Mouse (Mus musculus) ovary, postnatal 36 days (tissue): ENCODE results near the gene Mapk1ip1l.

Experiments
- DNase-seq: peaks from one replicate; pipeline ENCODE4 v3.0.0; 2022; ENCODE audit warnings: low spot score, mixed read lengths

Mapk1ip1l gene

DNA sequence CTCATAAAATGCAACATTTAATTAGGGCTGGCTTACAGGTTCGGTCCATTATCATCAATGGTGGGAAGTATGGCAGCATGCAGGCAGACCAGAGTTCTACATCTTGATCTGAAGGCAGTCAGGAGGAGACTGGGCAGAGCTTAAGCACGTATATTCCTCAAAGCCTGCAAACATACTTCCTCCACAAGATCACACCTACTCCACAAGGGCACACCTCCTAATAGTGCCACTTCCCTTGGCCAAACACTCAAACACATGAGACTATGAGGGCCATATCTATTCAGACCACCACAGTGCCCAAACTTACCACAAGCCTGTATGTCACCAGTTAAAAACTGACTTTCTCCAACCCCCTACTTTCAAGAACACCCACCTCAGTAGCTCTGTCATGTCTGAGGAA is 63.4 kb downstream of the Mapk1ip1l start:
- DNase-seq, result no peak

DNA sequence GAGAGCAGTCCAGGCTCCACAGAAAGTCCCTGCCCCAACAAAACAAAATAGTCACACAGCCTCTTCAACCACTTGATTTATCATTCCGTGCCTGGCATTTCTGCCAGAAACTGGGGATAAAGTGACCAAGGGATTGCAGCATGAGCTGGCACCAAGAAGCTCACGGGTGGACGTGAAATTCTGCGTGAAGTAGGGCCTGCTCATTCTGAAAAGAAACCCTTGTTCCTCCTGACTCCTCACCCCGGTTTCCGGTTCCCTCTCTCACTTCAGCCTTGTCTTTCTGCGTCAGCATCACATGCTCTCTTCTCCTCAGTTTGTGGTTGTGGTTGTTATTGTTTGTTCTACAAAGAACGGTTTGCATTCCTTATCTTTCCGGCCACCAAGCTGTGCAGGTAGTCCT is 63.8 kb downstream of the Mapk1ip1l start:
- DNase-seq, result no peak

DNA sequence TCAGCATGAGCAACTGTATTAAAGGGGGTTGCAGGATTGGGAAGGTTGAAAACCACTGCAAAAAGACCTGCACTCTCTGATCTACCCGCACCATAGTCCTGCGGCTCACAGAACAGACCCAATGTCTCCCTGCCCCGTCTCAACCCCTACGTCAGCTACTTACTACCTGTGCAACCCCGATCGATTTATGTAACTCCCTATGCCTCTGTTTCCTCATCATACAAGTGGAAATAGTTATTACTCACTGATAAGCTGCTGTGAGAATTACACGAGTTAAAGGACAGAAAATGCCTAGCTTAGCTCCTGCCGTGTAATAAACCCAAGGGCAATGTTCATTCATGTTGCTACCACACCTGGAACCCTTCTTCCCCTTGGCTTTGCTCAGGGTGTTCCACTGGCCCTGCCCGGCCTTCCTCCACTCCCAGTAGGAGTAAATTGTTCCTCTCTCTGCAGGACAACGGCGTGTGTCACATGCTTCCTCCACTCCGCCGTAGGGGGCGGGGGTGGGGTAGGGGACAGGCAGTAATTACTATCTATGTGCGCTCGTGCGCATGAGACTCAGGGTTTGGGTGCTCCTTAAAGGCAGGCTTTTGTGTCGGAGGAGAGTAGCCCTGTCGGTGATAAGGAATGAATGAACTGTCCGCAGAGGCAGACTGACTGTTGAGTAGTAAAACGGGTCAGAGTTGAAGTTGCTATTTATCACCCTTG is 66.8 kb downstream of the Mapk1ip1l start:
- peak; percentile 28 for DNase-seq

DNA sequence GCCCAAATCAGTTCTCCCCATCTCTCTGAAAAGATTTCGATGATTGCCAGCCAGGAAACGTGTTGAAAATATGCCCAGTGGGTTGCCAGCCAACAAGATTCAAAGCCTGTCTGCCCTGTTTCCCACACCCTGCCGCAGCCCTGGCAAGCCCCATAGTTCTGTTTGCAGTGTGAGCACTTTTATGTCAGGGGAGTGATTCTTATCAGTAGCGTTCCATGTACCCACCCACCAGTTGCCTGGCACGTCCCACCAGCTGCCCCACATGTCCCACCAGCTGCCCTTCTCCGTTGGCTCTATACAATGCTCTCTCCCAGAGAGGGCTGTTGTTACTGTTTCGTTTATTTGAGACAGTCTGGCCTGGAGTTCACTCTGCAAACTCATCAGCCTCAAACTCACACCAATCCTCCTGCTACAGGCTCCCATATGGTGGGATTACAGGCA is 68.8 kb downstream of the Mapk1ip1l start:
- DNase-seq, result peak; percentile 31

GRCm38 (mm10) chr14:47367461-47367860 is 69.4 kb downstream of the Mapk1ip1l start, which contains the start of gene Lgals3:
Gene Lgals3, plus strand, starts transcription at chr14:47367751.
- DNase-seq, result peak; percentile 29

GRCm38 (mm10) chr14:47369741-47370140 is 71.7 kb downstream of the Mapk1ip1l start:
- DNase-seq, result no peak

DNA sequence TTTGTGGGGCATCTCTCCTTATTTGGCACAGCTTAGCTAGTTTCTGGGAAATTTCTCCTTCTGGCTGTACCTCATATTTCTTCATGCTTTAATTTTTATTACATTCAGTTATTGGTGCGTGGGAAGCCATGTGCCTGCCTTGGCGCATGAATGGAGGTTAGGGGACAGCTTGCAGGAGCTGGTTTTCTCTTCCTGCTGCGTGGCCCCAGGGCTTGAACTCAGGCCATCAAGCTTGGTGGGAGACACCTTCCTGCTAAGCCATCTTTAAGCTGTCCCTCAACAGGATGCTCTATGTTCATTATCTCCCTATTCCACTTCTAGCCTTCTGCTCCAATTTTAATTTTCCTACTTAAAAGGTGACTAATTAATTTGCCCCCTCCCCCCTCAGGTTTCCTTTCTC is 72.7 kb downstream of the Mapk1ip1l start:
- DNase-seq, result no peak

DNA sequence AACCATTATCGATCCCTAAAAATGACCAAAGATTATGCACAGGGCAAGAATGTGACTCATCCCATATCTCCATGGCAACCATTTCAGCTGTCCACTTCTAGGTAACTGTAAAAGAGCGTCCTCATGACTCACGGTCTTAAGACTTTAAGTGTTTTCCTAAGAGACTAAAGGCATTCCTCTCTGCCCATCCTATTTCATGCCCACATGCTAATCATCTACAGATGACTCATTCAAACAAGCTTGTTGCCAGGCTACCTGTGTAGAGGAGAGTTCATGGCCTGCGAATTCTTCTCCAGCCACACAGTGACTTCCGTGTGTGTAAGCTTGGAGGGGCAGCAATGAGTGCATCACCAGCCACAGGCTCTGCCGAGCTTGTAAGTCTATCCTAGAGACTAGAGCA is 73.6 kb downstream of the Mapk1ip1l start:
- no peak for DNase-seq
